Mouse (Mus musculus) limb, embryonic 11.5 days (tissue): Measurements from ENCODE around the gene Camk2n2. TPM values are rescaled to one million over a fixed set of nuclear protein-coding genes. Genes with fewer than 3 reads are reported as not detected.

Source experiments
- ATAC-seq: fragments of 200-750 bp; cut with Nextera tagmentation; 2 replicates; pipeline ENCODE4 v1.8.0; 2017; ENCODE audit warnings: low read depth; ENCODE audit not compliant: insufficient number of reproducible peaks, low FRiP score, low TSS enrichment
- DNase-seq: peaks from one replicate; pipeline ENCODE4 v3.0.0-alpha.2; 2015; ENCODE audit warnings: low spot score
- H3K27ac ChIP-seq: fragments of 300-500 bp; sonication (generic); replicated peaks from 2 replicates; pipeline ENCODE4 v1.5.1; 2014; ENCODE audit warnings: low read depth, mild to moderate bottlenecking, low read length
- H3K27me3 ChIP-seq: fragments of 300-500 bp; sonication (generic); 2 replicates; pipeline ENCODE4 v1.6.1; 2014; ENCODE audit warnings: mild to moderate bottlenecking, low read length, mixed read lengths; ENCODE audit not compliant: control insufficient read depth, insufficient read depth
- H3K36me3 ChIP-seq: fragments of 300-500 bp; sonication (generic); 2 replicates; pipeline ENCODE4 v1.6.1; 2014; ENCODE audit warnings: mild to moderate bottlenecking, low read length, moderate library complexity, mixed read lengths; ENCODE audit not compliant: control insufficient read depth, insufficient read depth
- H3K4me1 ChIP-seq: fragments of 300-500 bp; sonication (generic); 2 replicates; pipeline ENCODE4 v1.6.1; 2014; ENCODE audit warnings: low read length, mixed read lengths; ENCODE audit not compliant: control insufficient read depth, insufficient read depth
- H3K4me2 ChIP-seq: fragments of 300-500 bp; sonication (generic); 2 replicates; pipeline ENCODE4 v1.6.1; 2014; ENCODE audit warnings: low read depth, mild to moderate bottlenecking, moderate library complexity; ENCODE audit not compliant: severe bottlenecking
- H3K4me3 ChIP-seq: fragments of 300-500 bp; sonication (generic); 2 replicates; pipeline ENCODE4 v1.5.1; 2014; ENCODE audit warnings: low read depth, low read length
- H3K9ac ChIP-seq: fragments of 300-500 bp; sonication (generic); 2 replicates; pipeline ENCODE4 v1.6.1; 2014; ENCODE audit warnings: mild to moderate bottlenecking, low read length
- H3K9me3 ChIP-seq: fragments of 300-500 bp; sonication (generic); 2 replicates; pipeline ENCODE4 v1.6.1; 2016; ENCODE audit warnings: low read length; ENCODE audit not compliant: control insufficient read depth
- WGBS: fragments of 180-500 bp; shearing (Covaris S2); extraction: QIAGEN DNeasy Blood & Tissue Kit; methylation state at CpG from one replicate; pipeline ENCODE4 v1.1.7; 2014; 5-methylcytosine and 5-hydroxymethylcytosine counted together
- microRNA counts: library from miRNA; unstranded; fragments of <30 nt; microRNA quantifications from one replicate; lab custom pipeline; 2016
- microRNA-seq: library from miRNA; unstranded; fragments of <30 nt; microRNA quantifications from one replicate; pipeline ENCODE4, GENCODE M21; 2016
- polyA plus RNA-seq: library from polyadenylated mRNA; unstranded; fragments of >200 nt; fragmentation: Nextera tagmentation; extraction: Ambion mirVana; gene quantifications from 2 replicates; pipeline ENCODE4 v1.2.1, GENCODE M21; 2014

Camk2n2 gene
- polyA plus RNA-seq, 1 experiment from 2014 or later: 1.2 TPM

- peaks cover 22% of the 10 kb centered on the region for H3K27me3 ChIP-seq
- ATAC-seq (no peak), DNase-seq (no peak)
- no peak overlapping the region for H3K4me3 ChIP-seq
- WGBS: 81% methylated on average over 4 of the region's 4 CpGs
- H3K9ac ChIP-seq: no peak overlapping the region
- no peaks in the 10 kb centered on the region for H3K36me3 ChIP-seq
- no peak overlapping the region for H3K27ac ChIP-seq
- no peak overlapping the region for H3K4me2 ChIP-seq
- peaks cover 7% of the 10 kb centered on the region; the same call in 1 of the 2 replicates for H3K4me1 ChIP-seq
- H3K9me3 ChIP-seq: no peaks in the 10 kb centered on the region
Observed at GRCm38 (mm10) chr16:20595737-20596136, 25.4 kb downstream of the Camk2n2 start.

- H3K4me2 ChIP-seq: no peak overlapping the region
- H3K27me3 ChIP-seq: peaks cover 28% of the 10 kb centered on the region
- no peak overlapping the region for H3K27ac ChIP-seq
- no peaks in the 10 kb centered on the region for H3K9me3 ChIP-seq
- no peak for ATAC-seq
- H3K9ac ChIP-seq: no peak overlapping the region
- no peak for DNase-seq
- H3K36me3 ChIP-seq: no peaks in the 10 kb centered on the region
- 88% methylated on average over 7 of the region's 7 CpGs for whole genome bisulfite sequencing
- H3K4me1 ChIP-seq: peaks cover 13% of the 10 kb centered on the region; the same call in 1 of the 2 replicates
- no peak overlapping the region for H3K4me3 ChIP-seq
Observed at GRCm38 (mm10) chr16:20595060-20595673, 25.9 kb downstream of the Camk2n2 start.

GRCm38 (mm10) chr16:20591076-20591705, 29.9 kb downstream of the Camk2n2 start:
- H3K9me3 ChIP-seq: no peaks in the 10 kb centered on the region
- peaks cover 44% of the 10 kb centered on the region for H3K27me3 ChIP-seq
- no peak overlapping the region for H3K9ac ChIP-seq
- no peak overlapping the region for H3K27ac ChIP-seq
- DNase-seq (peak; percentile 37), ATAC-seq (no peak)
- WGBS: 3% methylated on average over 48 of the region's 48 CpGs
- peak overlapping the region; percentile 10; the same call in 1 of the 2 replicates for H3K4me3 ChIP-seq
- H3K4me2 ChIP-seq: peak overlapping the region; percentile 17
- H3K36me3 ChIP-seq: no peaks in the 10 kb centered on the region
- peaks cover 17% of the 10 kb centered on the region for H3K4me1 ChIP-seq

GRCm38 (mm10) chr16:20590680-20591038, 30.4 kb downstream of the Camk2n2 start:
- 3% methylated on average over 16 of the region's 17 CpGs for WGBS
- Histone ChIP-seq H3K36me3 (no peaks in the 10 kb centered on the region), H3K4me1 (peaks cover 17% of the 10 kb centered on the region), H3K4me3 (peak overlapping the region; percentile 46), H3K4me2 (peak overlapping the region; percentile 85), H3K27ac (no peak overlapping the region), H3K27me3 (peaks cover 44% of the 10 kb centered on the region), H3K9ac (no peak overlapping the region; the same call in 1 of the 2 replicates), H3K9me3 (no peaks in the 10 kb centered on the region)
- DNase-seq: peak; percentile 30
- no peak for ATAC-seq

GRCm38 (mm10) chr16:20589939-20590679, 31.0 kb downstream of the Camk2n2 start:
- H3K4me3 ChIP-seq: peak overlapping the region; percentile 46
- under 1% methylated on average over 39 of the region's 39 CpGs for WGBS
- no peaks in the 10 kb centered on the region for H3K36me3 ChIP-seq
- peaks cover 17% of the 10 kb centered on the region for H3K4me1 ChIP-seq
- peak; percentile 77 for ATAC-seq
- H3K9ac ChIP-seq: peak overlapping the region; percentile 56
- peak; percentile 71 for DNase-seq
- H3K9me3 ChIP-seq: no peaks in the 10 kb centered on the region
- H3K27me3 ChIP-seq: peaks cover 44% of the 10 kb centered on the region
- no peak overlapping the region for H3K27ac ChIP-seq
- peak overlapping the region; percentile 85 for H3K4me2 ChIP-seq

GRCm38 (mm10) chr16:20589366-20589938, 31.6 kb downstream of the Camk2n2 start, which contains the start of gene Vwa5b2:
TSS of gene Vwa5b2 (plus strand) at chr16:20589471.
- Histone ChIP-seq H3K4me2 (peak within 1 kb of the TSS; percentile 85), H3K27me3 (peaks cover 44% of the 10 kb centered on the region), H3K9me3 (no peaks in the 10 kb centered on the region), H3K27ac (no peak within 1 kb of the TSS), H3K4me3 (peak within 1 kb of the TSS; percentile 46), H3K9ac (peak within 1 kb of the TSS; percentile 56), H3K4me1 (peaks cover 17% of the 10 kb centered on the region), H3K36me3 (no peaks in the 10 kb centered on the region)
- ATAC-seq (peak; percentile 54; the same call in 1 of the 2 replicates), DNase-seq (peak; percentile 48)
- under 1% methylated on average over 24 of the region's 24 CpGs for WGBS

MicroRNAs within 50 kb of the gene (microRNA counts, 519-probe panel; counts per million panel counts)
- 4,079 counts per million, percentile 60 among the panel's probes with 10 or more counts for microRNA mmu-miR-1224 (lab: Ali Mortazavi, UCI)

Small RNAs within 50 kb of the gene (microRNA-seq; reads per million reads assigned to microRNA genes)
- not detected for gene Mir1224

Other genes with a start within 250 kb of the Camk2n2 start
- gene Abcc5, start 194.9 kb downstream of the Camk2n2 start, polyA plus RNA-seq: 46.1 and 54.5 TPM in 2 replicates
- 143 and 151 TPM in 2 replicates for gene Eif2b5, start 122.5 kb downstream of the Camk2n2 start, polyA plus RNA-seq
- gene Dvl3, start 104.3 kb downstream of the Camk2n2 start, polyA plus RNA-seq: 40.4 and 46.2 TPM in 2 replicates
- 597 and 631 TPM in 2 replicates for gene Ap2m1, start 85.8 kb downstream of the Camk2n2 start, polyA plus RNA-seq
- gene Abcf3, start 72.7 kb downstream of the Camk2n2 start, polyA plus RNA-seq: 51.4 and 52.6 TPM in 2 replicates
- 0.23 and 0.55 TPM in 2 replicates for gene Vwa5b2, start 31.8 kb downstream of the Camk2n2 start, polyA plus RNA-seq
- gene Eef1akmt4, start 9.7 kb downstream of the Camk2n2 start, polyA plus RNA-seq: 33.8 and 42.1 TPM in 2 replicates
- not detected in 2 replicates for gene Gm49333, start 9.7 kb downstream of the Camk2n2 start, polyA plus RNA-seq
- 53.4 and 55.4 TPM in 2 replicates for gene Alg3, start 9.6 kb downstream of the Camk2n2 start, polyA plus RNA-seq
- 3.0 and 3.4 TPM in 2 replicates for gene Ece2, start 8.5 kb upstream of the Camk2n2 start, polyA plus RNA-seq
- gene Psmd2, start 30.4 kb upstream of the Camk2n2 start, polyA plus RNA-seq: 480 and 491 TPM in 2 replicates
- 170 and 190 TPM in 2 replicates for gene Eif4g1, start 47.0 kb upstream of the Camk2n2 start, polyA plus RNA-seq
- 3.5 and 4.1 TPM in 2 replicates for gene Fam131a, start 72.0 kb upstream of the Camk2n2 start, polyA plus RNA-seq
- 136 and 140 TPM in 2 replicates for gene Polr2h, start 96.4 kb upstream of the Camk2n2 start, polyA plus RNA-seq
- 21.0 and 23.1 TPM in 2 replicates for gene Clcn2, start 96.5 kb upstream of the Camk2n2 start, polyA plus RNA-seq
- gene Chrd, start 111.8 kb upstream of the Camk2n2 start, polyA plus RNA-seq: 2.0 and 3.4 TPM in 2 replicates
- 0.28 and 0.71 TPM in 2 replicates for gene Thpo, start 113.2 kb upstream of the Camk2n2 start, polyA plus RNA-seq